Mouse (Mus musculus) lung, postnatal 0 days (tissue): ENCODE results near the gene Abca3.

Source experiments
- CTCF ChIP-seq: IDR thresholded peaks from 2 replicates; pipeline ENCODE4 v1.5.1; 2016; ENCODE audit warnings: antibody characterized with exemption, mild to moderate bottlenecking
- EP300 ChIP-seq: IDR thresholded peaks from 2 replicates; pipeline ENCODE4 v1.6.1; 2016; ENCODE audit warnings: antibody characterized with exemption, mild to moderate bottlenecking, control low read depth

DNA sequence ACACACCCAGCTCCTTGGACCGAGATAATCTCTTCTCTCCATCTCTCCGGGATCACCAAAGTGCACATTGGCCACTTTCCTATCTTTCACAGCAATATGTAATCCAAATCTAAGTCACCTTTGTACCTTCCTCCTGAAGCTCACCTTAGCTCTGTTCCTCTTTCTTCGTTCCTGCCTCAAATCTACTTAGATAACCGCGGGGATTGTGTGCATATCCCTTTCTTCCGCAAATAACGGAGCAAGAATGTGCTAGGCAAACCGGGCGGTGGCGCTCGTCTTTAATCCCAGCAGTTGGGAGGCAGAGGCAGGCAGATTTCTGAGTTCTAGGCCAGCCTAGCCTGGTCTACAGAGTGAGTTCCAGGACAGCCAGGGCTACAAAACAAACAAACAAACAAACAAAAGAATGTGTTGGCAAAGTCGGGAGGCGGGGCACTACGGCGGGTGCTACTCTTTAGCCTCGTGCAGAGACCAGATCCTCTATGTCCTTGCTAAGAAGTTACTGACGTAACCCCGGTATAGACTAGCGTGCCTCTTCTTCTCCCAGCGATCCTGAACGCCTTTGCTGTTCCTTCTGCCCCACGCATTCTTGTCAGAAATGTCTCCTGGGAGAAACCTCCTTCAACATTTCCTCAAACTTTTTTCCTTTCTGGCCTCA is 61.9 kb downstream of the Abca3 start:
- peak; percentile 39 for TF ChIP-seq CTCF
- TF ChIP-seq EP300: no peak
